In the genomic region with DNA sequence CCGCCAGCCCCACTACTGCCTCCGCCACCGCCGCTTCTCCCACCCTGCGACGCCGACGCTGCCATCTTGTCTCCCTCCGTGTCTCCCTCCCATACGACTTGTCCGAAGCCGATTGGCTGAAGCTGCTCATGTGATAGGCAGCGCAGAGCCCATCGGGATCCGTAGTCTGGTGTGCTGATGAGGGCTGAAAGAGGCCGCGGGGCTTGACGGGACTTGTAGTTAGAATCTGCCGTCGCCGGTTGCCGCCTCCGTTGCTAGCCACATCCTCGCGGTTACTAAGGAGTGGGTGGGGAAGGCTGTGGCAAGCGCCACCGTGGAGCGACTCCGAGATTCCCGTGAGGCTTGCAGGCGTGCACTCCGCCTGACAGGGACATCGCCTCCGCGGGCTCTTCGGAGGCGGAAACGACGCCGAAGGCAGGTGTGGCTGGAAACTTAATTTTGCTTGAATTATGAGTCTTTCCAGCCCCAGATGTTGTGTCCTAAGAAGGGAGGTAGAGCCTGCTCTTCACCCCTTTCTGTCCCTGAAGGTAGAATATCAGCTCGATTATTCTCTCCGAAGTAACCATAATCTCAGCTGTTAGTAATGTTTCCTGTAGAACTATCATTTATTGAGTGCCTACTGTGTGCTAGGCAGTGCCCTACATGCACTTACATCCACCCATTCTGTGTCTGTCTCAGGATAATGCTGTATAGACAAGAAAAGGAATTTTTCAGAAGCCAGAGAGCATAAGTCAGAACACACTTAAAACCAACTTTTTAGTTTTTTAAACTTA, we compare ENCODE assay signal across 8 mouse cellular contexts. TPM values are rescaled to one million over a fixed set of nuclear protein-coding genes. Genes with fewer than 3 reads are reported as not detected.
DNase-seq lines count a peak whose midpoint lies in the region; ATAC-seq lines count a peak whose summit lies in the region.

A gene (plus strand): TSS at position 304 of the 773 bp plus-strand sequence.

- peak within 1 kb of the TSS; percentile 62 to 72 for H3K4me3 ChIP-seq in heart, embryonic 14.5 days (ENCODE audit: control insufficient read depth in 1 of 2, insufficient read depth in 1 of 2, low read depth in 1 of 2, low read length in 2 of 2)
- peak within 1 kb of the TSS; percentile 89 for H3K4me3 ChIP-seq in liver, embryonic 13.5 days (replicated peaks)
- peak within 1 kb of the TSS; percentile 93 for H3K4me3 ChIP-seq in stomach, embryonic 16.5 days (replicated peaks; ENCODE audit: low read length)

- H3K27ac ChIP-seq in heart, embryonic 14.5 days (replicated peaks in 1 of 2; ENCODE audit: control insufficient read depth in 1 of 2, insufficient read depth in 1 of 2, low read depth in 2 of 2, low read length in 2 of 2) = peak within 1 kb of the TSS; percentile 69 to 72; a peak in 3 of 4 replicates
- peak within 1 kb of the TSS; percentile 73 for H3K27ac ChIP-seq in liver, embryonic 13.5 days
- H3K27ac ChIP-seq in stomach, embryonic 16.5 days (ENCODE audit: low read length) = peak within 1 kb of the TSS; percentile 60; the same call in 1 of the 2 replicates

- no peaks in the 10 kb centered on the region for H3K9me3 ChIP-seq in heart, embryonic 14.5 days (ENCODE audit: control insufficient read depth, low read length)
- H3K9me3 ChIP-seq in liver, embryonic 13.5 days (replicated peaks) = no peaks in the 10 kb centered on the region
- no peaks in the 10 kb centered on the region for H3K9me3 ChIP-seq in stomach, embryonic 16.5 days (replicated peaks; ENCODE audit: control insufficient read depth, low read length)

- under 1% methylated on average over 42 of the region's 42 CpGs for WGBS in heart, embryonic 14.5 days
- 1% methylated on average over 42 of the region's 42 CpGs for WGBS in liver, embryonic 13.5 days (ENCODE audit: insufficient replicate concordance)
- WGBS in stomach, embryonic 16.5 days = under 1% methylated on average over 42 of the region's 42 CpGs

- H3K4me2 ChIP-seq in heart, embryonic 14.5 days (ENCODE audit: low read length) = peak within 1 kb of the TSS; percentile 82
- peak within 1 kb of the TSS; percentile 91 for H3K4me2 ChIP-seq in liver, embryonic 13.5 days
- H3K4me2 ChIP-seq in stomach, embryonic 16.5 days (ENCODE audit: low read depth, low read length) = peak within 1 kb of the TSS; percentile 91

- peaks cover 22% of the 10 kb centered on the region for H3K36me3 ChIP-seq in heart, embryonic 14.5 days (ENCODE audit: control insufficient read depth, insufficient read depth, low read length)
- H3K36me3 ChIP-seq in liver, embryonic 13.5 days = peaks cover 21% of the 10 kb centered on the region
- H3K36me3 ChIP-seq in stomach, embryonic 16.5 days (ENCODE audit: control insufficient read depth, insufficient read depth, low read length) = no peaks in the 10 kb centered on the region

- ATAC-seq in CD4-positive, CD25-positive, alpha-beta regulatory T cell, adult 4 months = peak; percentile 89
- ATAC-seq in heart, embryonic 14.5 days (ENCODE audit: insufficient number of reproducible peaks, insufficient read depth, low FRiP score, low read depth) = peak; percentile 98
- peak; percentile 97 for ATAC-seq in liver, embryonic 13.5 days (ENCODE audit: low read depth)
- ATAC-seq in stomach, embryonic 16.5 days (ENCODE audit: insufficient read depth, low FRiP score) = peak; percentile 99

- peak within 1 kb of the TSS; percentile 86 for H3K9ac ChIP-seq in heart, embryonic 14.5 days (ENCODE audit: low read length)
- peak within 1 kb of the TSS; percentile 92 for H3K9ac ChIP-seq in liver, embryonic 13.5 days
- peak within 1 kb of the TSS; percentile 91 for H3K9ac ChIP-seq in stomach, embryonic 16.5 days (ENCODE audit: low read length)

- peaks cover 13 to 15% of the 10 kb centered on the region in 2 experiments for H3K4me1 ChIP-seq in heart, embryonic 14.5 days (ENCODE audit: control insufficient read depth in 2 of 2, insufficient read depth in 2 of 2, low read length in 2 of 2)
- peaks cover 26% of the 10 kb centered on the region for H3K4me1 ChIP-seq in liver, embryonic 13.5 days (replicated peaks)
- peaks cover 16% of the 10 kb centered on the region for H3K4me1 ChIP-seq in stomach, embryonic 16.5 days (ENCODE audit: control insufficient read depth, insufficient read depth, low read length)

- peak; percentile 97 for DNase-seq in c-Kit-negative CD71-positive TER-119-positive erythroid progenitor cells, embryonic 14.5 days (ENCODE audit: low read depth, low spot score)
- DNase-seq in fibroblast of lung, adult 2 months (ENCODE audit: low read depth) = peak; percentile 98
- peak; percentile 98 for DNase-seq in kidney, postnatal 14 days
- peak; percentile 96 for DNase-seq in liver, embryonic 13.5 days
- DNase-seq in neural tube, embryonic 10.5 days (ENCODE audit: extremely low spot score, low spot score) = peak; percentile 95

- H3K27me3 ChIP-seq in heart, embryonic 14.5 days (ENCODE audit: control insufficient read depth, insufficient read depth, low read length) = no peaks in the 10 kb centered on the region
- H3K27me3 ChIP-seq in liver, embryonic 13.5 days = peaks cover 13% of the 10 kb centered on the region; the same call in 1 of the 2 replicates
- H3K27me3 ChIP-seq in stomach, embryonic 16.5 days (ENCODE audit: control insufficient read depth, insufficient read depth, low read length) = no peaks in the 10 kb centered on the region

RNA-seq across cellular contexts. Expression of the gene that starts here (rescaled TPM):
- under 1 TPM in 1 of 2 experiments, not detected in 1; 0.39 TPM for polyA plus RNA-seq in CD4-positive, CD25-positive, alpha-beta regulatory T cell, adult 4 months (2017; shearing (Covaris generic))
- 0.09 TPM in 2 replicates for polyA plus RNA-seq in heart, embryonic 14.5 days (2014; fragmentation: Nextera tagmentation; extraction: Ambion mirVana)
- polyA plus RNA-seq in liver, embryonic 13.5 days (2015; fragmentation: Nextera tagmentation; extraction: Ambion mirVana) = not detected in 2 replicates
- 0.22 and 0.31 TPM in 2 replicates for polyA plus RNA-seq in stomach, embryonic 16.5 days (2015; fragmentation: Nextera tagmentation; extraction: Ambion mirVana)

Comparison
In these comparisons a context has a peak if more than half of its experiments do, and no peak if none do; other contexts are left out.
1. Peak in every context shown above with its lines: DNase-seq, ATAC-seq, H3K4me3 ChIP-seq and H3K27ac ChIP-seq.
2. Peak in ATAC-seq in CD4-positive, CD25-positive, alpha-beta regulatory T cell, adult 4 months; RNA of the gene not detected or under 1 TPM.
3. Peak in ATAC-seq, H3K4me3 ChIP-seq, H3K27ac ChIP-seq, H3K9ac ChIP-seq and H3K4me2 ChIP-seq in heart, embryonic 14.5 days; RNA of the gene not detected or under 1 TPM.
4. Peak in DNase-seq, ATAC-seq, H3K4me3 ChIP-seq, H3K27ac ChIP-seq, H3K9ac ChIP-seq and H3K4me2 ChIP-seq in liver, embryonic 13.5 days; RNA of the gene not detected or under 1 TPM.
5. Peak in ATAC-seq, H3K4me3 ChIP-seq, H3K27ac ChIP-seq, H3K9ac ChIP-seq and H3K4me2 ChIP-seq in stomach, embryonic 16.5 days; RNA of the gene not detected or under 1 TPM.